Mouse (Mus musculus): ENCODE measurements around the gene Trub1.

- TF ChIP-seq POLR2A (IDR thresholded peaks at IDR 0.05; ENCODE audit: insufficient read length, low read depth) (no peak), USF1 (IDR thresholded peaks at IDR 0.05; ENCODE audit: low read depth) (no peak), E2F4 (IDR thresholded peaks at IDR 0.05; ENCODE audit: insufficient read depth) (no peak), MYOD1 (IDR thresholded peaks at IDR 0.05; ENCODE audit: control insufficient read depth in 1 of 3, insufficient read length in 2 of 3, low read depth in 2 of 3) (no peak), CEBPB (IDR thresholded peaks at IDR 0.05; ENCODE audit: insufficient read depth, poor library complexity, severe bottlenecking) (no peak), TCF3 (IDR thresholded peaks at IDR 0.05; ENCODE audit: insufficient read length, low read depth) (no peak), MYOG (IDR thresholded peaks at IDR 0.05; ENCODE audit: control insufficient read depth in 1 of 3, insufficient read depth in 1 of 3, insufficient read length in 2 of 3, low read depth in 2 of 3) (no peak)
Measured at GRCm38 (mm10) chr19:57463741-57464140, 11.0 kb downstream of the Trub1 start.
